Mouse (Mus musculus): ENCODE measurements around the gene Gm5615.

Gene Gm5615

DNA sequence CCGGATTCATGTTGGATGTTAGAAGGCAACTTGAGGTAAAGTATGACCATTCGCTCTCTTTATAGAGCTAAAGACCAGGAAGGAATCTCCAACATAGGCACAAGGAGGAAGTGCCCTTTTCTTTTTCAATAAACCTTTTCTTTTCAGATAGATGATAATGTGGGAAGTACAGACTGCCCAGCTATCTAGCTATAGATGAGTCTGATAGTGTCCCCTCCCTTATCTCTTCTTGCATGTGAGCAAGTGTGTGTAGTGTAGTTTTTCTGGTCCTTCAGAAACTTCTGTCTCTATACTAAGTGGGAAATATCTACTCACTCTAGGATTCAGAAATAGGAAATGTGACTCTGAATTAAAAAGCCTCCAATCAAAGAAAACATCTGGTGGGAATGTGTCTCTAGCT lies at the start of gene Gm5615:
Gm5615 (minus strand) TSS at position 101 of the 400 bp plus-strand sequence.
- no peak for DNase-seq

- DNase-seq = no peak
Observed at GRCm38 (mm10) chr9:36582535-36582934, 40.8 kb upstream of the Gm5615 start, which contains the start of gene Gm17689. TSS of gene Gm17689 (minus strand) at chr9:36582635.

- no peak for DNase-seq
Observed at GRCm38 (mm10) chr9:36504211-36504610, 37.6 kb downstream of the Gm5615 start.

GRCm38 (mm10) chr9:36495824-36496223 lies 45.9 kb downstream of the Gm5615 start:
- DNase-seq = no peak

GRCm38 (mm10) chr9:36494501-36495220 lies 47.1 kb downstream of the Gm5615 start:
- no peak for DNase-seq

Measured in spleen, adult 18-20 months (tissue).